Mouse (Mus musculus) embryo, embryonic 10 days (tissue): Measurements from ENCODE around the gene S1pr4.

Experiments
- DNase-seq: peaks from one replicate; pipeline ENCODE4 v3.0.0-alpha.2; 2015; ENCODE audit warnings: low spot score

The S1pr4 gene

GRCm38 (mm10) chr10:81500032-81500431 lies at the start of gene S1pr4:
Gene S1pr4 (minus strand): TSS chr10:81500132.
- DNase-seq, result no peak

DNA sequence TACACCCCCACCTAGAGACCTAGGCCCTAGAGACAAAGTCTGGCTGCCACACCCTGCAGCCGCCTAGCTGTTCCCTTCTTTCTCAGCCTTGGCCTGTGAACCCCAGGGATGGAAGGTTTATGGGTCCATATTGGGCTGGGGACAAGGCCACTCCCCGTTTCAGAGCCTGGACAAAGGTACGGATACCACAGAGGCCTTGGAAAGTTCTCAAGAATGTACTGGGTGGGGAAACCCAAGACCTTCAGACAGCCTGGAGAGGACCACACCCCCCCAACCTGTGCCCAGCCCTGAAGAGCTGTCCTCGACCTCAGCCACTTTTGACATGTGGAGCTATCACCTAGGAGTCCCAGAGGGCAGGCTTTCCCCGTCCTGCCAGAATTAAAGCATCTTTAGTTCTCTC lies 49.0 kb upstream of the S1pr4 start:
- no peak for DNase-seq

DNA sequence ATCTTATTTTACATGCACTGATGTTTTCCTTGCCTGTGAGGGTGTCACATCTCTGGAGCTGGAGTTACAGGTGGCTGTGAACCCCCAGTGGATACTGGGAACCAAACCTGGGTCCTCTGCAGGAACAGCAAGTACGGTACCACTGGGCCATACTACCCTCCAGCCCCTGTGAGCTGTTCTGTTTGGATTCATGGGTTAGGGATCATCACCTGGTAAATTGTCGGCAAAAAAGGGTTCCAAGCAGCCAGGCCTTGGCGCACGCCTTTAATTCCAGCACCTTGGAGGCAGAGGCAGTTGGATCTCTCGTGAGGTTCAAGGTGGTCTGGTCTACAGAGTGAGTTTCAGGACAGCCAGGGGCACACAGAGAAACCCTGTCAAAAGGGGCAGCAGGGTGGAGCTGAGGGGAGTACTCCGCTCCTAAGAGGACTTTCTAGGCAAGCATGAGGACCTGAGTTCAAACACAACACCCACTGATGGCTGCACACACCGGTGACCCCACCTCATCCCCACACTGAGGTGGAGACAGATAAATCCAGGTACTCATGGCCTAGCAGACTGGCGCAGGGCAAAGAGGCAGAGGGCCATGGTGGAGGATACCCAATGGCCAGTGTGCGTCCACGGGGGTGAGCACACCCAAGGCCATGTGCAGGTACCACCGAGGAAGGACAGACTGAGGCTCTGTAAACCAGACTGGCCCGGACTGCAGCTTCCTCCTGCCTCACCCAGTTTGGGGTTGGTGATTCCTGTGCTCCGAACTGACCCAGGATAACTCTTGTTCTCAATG lies 47.0 kb upstream of the S1pr4 start:
- no peak for DNase-seq

- no peak for DNase-seq
Measured at GRCm38 (mm10) chr10:81546332-81546731, 46.4 kb upstream of the S1pr4 start.

DNA sequence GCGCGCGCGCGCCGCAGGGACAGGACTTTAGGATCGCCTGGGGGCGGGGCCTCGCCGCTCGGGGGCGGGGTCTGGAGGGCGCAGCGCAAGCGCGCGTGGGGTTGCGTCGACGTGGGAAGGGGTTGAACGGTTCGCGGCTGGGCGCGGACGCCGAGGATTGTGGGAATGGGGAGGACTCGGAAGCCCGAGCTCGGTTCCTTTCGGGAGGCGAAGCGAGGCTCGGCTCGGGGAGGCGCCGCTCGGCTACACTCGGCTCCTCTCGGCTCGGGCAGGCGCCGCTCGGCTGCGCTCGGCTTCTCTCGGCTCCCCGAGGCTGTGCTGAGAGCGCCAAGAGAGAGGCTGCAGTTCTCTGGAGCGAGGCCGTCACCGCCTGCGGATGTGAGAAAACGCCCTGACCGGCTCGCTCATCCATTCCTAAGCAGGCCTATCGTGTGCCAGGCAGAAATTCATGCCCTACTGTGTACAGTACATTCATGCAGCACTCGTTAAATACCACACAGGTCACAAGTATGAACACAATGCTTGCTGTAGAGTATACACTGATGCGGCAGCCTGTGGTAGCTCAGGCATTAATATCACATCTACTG lies 45.3 kb upstream of the S1pr4 start, which contains the start of gene Gna11:
Gna11 (minus strand) TSS at position 30 of the 587 bp plus-strand sequence.
- peak; percentile 99 for DNase-seq

DNA sequence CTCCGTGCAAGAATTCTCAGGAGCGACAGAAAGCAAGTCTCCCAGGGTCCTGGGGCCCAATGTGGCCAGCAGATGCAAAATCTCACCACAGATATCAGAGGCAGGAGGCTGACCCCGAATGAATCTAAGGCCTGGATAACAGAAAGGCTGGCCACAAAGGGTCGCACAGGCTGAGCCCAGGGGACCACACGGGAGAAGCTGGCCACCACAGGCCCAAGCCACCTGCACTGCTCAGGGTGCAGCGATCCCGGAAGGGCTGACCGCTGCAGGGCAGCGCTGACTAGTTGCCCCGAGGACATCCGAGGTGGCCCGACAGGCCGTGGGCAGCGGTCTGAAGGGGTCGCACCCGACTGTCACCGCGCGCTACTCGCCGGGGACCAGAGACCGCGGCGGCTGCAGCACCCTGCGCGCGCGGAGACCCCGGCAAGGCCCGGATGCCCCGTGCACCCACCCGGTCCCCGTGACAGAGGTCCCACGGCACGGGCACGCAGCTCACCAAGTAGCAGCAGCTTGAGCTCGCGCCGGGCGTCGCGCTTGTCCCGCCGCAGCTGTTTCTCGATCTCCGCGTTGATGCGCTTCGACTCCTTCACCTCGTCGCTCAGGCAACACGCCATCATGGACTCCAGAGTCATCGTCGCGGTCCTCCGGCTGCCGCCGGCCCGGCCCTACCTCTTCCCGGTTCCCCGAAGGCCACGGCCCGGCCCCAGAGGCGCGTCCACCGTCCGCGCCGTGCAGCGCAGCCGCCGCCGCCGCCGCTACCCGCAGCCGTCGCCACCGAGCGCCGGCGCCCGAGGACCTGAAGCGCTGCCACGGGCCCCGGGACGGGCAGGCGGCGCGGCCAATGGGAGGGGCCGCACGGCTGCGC lies 44.6 kb upstream of the S1pr4 start:
- peak; percentile 57 for DNase-seq

- DNase-seq, result no peak
Measured at GRCm38 (mm10) chr10:81543633-81544032, 43.7 kb upstream of the S1pr4 start.

- no peak for DNase-seq
Measured at GRCm38 (mm10) chr10:81542727-81543460, 43.0 kb upstream of the S1pr4 start.

- DNase-seq, result no peak
Measured at GRCm38 (mm10) chr10:81541803-81542202, 41.9 kb upstream of the S1pr4 start.

- no peak for DNase-seq
Measured at GRCm38 (mm10) chr10:81541363-81541762, 41.4 kb upstream of the S1pr4 start.

DNA sequence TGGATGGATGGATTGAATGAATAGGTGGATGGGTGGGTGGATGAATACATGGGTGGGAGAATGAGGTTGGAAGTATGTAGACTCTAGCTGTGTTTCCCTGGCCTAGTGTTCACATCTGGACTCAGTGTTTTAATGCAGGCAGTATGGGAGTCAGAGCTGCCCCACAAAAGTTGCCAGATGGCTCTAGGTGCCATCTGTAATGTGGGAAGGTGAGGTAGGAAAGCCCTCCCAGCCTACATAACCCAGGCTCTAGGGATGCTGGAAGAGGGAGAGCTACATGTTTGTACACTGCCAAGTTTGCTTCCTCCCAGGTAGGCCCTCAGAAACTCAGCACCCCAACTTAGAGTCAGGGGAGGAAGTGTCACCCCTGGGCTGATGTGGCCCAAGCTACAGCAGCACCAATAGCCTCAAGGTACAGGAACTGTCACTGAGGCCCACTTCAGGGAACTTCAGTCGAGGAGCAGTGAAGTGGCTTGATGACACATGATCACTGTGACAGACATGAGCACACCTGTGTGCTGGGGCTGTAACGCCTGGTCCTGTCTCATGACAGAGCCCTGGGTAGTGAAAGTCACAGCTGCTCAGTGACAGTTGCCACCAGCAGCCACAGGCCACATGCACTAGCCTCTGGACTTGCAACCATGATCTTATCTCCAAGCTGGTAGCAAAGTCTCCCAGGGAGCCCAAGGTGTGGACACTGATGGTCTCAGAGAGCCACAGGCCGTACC lies 38.6 kb upstream of the S1pr4 start:
- DNase-seq, result no peak

GRCm38 (mm10) chr10:81537429-81537828 lies 37.5 kb upstream of the S1pr4 start:
- DNase-seq, result no peak

- DNase-seq, result no peak
Measured at GRCm38 (mm10) chr10:81536734-81537133, 36.8 kb upstream of the S1pr4 start.

DNA sequence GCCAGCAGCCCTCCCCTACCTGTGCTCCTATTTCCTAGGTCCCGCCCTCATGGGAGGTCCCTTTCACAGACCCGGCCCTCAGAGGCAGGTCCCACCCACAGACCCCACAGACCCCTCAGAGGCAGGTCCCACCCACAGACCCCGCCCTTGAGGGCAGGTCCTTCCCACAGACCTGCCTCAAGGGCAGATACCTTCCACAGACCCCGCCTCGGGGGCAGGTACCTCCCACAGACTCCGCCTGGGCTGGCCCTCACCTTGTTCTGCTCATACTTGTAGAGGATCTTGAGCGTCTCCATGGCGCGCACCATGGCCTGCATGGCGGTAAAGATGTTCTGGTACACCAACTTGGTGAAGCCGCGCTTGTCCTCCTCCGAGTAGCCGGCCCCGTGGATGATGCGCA lies 34.9 kb upstream of the S1pr4 start:
- no peak for DNase-seq

- DNase-seq, result peak; percentile 89
Measured at GRCm38 (mm10) chr10:81526779-81527178, 26.8 kb upstream of the S1pr4 start.

DNA sequence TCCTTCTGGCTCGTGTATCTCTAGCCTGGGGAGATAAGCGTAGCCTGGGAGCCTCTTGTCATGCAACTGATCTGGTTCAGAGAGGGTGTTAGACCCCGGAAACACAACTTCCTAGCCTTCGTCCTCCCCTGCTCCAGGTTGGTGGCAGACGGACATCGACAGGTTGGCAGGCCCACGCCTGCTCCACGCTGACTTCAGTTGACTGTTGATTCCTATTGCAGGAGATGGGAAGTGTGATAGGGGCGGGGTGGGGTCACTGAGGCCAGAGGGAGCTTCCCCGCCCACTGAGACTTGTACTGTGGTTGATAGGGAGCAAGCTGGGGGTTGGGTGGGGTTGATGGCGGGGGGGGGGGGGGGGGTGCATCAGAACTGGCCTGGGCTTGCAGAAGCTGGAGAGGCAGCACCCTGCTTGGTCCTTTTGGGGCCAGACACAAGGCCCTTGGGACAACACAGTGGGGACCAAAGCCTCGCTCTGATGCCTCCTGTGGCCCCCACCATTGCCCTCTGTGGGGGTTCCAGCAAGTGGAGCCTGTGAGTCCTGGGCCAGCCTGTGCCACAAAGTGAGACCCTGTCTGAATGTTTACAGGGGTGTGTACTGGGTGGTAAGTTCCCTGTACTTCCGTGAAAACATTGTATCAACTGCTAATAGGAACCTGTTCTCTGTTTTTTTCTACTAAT lies 25.2 kb upstream of the S1pr4 start:
- no peak for DNase-seq

DNA sequence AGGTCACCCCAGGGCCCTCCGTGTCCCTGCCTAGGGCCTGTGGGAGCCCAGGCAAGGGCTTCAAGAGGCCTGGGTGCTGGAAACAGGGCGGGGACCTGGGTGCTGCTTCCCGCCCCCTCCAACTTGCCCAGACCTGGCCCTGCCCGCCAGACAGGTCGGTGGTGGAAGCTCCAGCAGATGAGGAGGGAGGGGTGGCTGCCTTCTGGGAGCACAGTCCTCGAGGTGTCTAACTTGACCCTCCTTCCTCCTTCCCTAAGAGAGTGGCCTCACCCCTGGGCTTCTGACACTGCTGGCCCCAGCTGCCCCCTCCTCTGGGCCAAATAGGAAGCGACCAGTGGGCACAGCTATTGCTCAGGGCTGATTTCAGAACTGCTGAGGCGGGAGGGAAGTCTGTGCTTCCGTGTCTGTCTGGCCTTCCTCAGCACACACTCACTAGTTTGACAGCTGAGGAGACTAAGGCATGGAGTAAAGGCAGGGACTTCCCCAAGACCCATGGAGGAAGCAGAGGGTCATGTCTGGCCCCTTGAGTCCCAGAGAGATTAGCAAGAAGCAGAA lies 24.2 kb upstream of the S1pr4 start, which contains the start of gene Gna15:
Gna15 (minus strand) TSS at position 175 of the 555 bp plus-strand sequence.
- DNase-seq, result no peak

DNA sequence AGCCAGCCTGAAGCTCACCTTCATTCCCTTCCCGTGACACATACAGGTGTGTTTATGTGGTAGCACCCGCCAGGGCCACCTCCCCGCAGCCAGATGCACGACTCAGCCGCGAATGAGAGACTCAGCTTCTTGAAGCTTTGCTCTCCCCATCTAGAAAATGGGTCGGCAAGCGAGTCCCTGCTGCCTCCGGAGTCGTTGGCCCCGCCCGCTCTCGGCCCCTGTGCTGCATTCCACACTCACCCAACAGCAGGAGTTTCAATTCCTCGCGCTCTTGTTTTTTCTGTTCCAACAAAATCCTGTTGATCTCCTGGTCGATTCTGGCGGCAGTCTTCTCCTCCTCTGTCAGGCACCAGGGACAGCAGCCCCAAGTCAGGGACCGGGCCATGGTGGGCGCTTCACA lies 23.6 kb upstream of the S1pr4 start:
- DNase-seq, result peak; percentile 19

DNA sequence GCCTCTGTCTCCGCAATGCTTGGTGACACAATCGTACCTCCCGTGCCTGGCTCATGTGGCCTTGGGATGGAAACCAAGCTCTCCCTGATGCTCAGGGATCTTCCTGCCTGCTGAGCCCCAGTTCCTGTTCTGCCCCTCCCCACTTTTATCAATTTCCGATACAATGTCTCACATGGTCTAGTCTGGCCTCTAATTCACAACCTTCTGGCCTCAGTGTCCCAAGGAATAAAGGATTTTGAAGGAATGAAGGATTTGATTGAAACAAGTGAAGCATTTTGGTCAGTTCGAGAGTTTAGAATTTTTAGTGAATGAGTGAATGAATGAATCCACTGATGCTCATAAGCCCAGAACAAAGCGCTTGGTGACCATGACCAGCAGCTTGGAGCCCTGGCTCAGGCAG lies 23.2 kb upstream of the S1pr4 start:
- no peak for DNase-seq

- DNase-seq, result no peak
Measured at GRCm38 (mm10) chr10:81519978-81520365, 20.0 kb upstream of the S1pr4 start.
